Mouse (Mus musculus) leukemia stem cell, adult 10-12 weeks (primary cell): ENCODE results near the gene M6pr. TPM values are rescaled to one million over a fixed set of nuclear protein-coding genes. Genes with fewer than 3 reads are reported as not detected.

Experiments used
- polyA plus RNA-seq: library from polyadenylated mRNA; stranded (reverse); fragments of >175 nt; gene quantifications from 2 replicates; pipeline ENCODE4 v1.2.3, GENCODE M21; 2012; ENCODE audit warnings: low replicate concordance

Gene M6pr
- polyA plus RNA-seq, result 10.9 and 28.1 TPM in 2 replicates

DNA sequence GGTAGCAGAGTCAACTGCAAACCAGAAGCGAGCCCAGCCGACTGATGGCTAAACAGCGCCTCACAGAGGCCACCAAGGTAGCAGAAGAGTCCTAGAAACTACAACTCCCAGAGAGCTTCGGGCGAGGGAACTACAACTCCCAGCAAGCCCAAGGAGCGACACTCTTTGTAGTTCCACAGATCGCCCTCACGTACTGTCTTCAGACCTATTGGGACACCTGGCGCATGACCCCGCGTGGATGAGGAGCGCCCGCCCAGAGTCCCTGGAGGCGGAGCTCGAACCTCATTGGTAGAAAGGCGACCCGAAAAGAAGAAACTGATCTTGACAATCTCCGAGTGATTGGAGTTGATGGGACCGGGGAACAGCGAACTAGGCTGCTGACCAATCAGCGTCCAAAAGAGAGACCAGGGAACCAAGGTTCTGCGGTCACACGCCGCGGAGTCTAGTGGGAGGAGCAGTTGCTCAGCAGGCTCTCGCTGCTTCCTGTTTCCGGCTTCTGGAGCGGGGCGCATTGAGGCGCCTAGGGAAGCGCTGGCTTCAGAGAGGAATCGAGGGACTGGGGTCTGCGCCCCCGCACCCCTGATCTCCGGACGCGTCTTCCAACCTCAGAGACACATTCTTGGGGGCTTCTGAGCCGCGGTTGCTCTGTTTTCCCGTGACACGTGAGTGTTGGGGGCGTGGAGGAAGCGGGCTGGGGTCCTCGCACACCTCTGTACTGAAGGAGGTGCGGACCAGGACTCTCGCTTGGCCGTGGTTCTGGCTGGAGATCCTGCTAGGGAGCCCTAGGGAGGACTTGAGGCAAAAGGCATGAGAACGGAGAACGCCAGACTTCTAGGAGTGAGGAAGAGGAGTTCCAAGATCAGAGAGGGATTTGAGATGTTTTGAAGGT is at the start of gene M6pr:
TSS of gene M6pr (plus strand) at position 216 of the 889 bp plus-strand sequence.

DNA sequence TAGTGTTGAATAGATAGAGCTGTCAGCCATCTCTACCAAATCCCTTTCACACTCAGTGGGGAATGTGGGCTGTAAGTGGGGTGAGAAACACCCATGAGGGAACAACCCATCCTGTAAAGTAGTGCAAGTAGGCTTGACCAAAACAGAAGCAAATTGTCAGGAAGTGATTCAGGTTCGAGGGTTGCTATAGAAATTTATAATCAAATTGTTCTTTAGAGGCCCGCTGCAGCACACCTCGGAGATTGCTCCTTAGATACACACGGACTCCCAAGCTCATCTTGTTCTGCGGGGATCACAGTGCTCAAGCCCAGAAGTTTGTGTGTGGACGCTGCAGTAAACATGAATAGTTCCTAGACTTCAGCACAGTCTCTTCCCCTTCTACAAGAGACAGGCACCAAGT is 25.7 kb upstream of the M6pr start, which contains the start of gene Klrg1:
TSS of gene Klrg1 (minus strand) at position 101 of the 400 bp plus-strand sequence.

DNA sequence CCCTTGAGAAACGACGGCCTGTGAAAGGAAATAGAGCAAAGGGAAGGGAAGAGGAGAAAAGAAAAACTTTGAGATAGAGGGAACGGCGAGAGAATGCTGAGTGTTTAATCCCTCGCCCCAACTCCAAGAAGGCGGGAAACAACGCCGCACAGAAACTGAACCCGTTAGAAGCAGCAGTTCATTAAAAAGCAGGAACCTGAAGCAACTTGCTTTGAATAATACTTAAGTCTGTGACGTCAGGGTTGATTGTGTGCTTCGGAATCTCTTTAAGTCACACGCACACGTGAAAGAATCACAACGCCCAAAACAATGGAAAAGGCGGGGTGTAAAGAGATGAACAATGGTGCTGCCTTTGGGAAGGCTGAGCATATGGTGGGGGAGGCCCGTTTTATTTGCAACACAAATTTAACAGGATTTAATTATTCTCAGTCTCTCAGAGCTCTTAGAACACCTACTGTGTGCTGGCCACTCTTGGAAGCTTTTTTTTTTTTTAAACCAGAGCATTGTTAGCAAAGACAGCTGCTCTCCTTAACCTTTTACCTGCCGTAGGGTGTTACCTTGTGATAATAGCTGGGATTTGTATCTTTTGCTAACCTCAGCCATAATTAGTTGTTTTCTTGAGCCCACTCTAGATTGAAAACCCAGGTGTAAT is 32.0 kb downstream of the M6pr start, which contains the start of gene Phc1:
TSS of gene Phc1 (minus strand) at position 213 of the 652 bp plus-strand sequence.

Other genes starting within 250 kb of the M6pr start
- gene Klrg1, start 25.8 kb upstream of the M6pr start, polyA plus RNA-seq, result not detected in 2 replicates
- 2.6 and 21.4 TPM in 2 replicates for gene Phc1, start 31.8 kb downstream of the M6pr start, polyA plus RNA-seq
- gene Rimklb, start 190.0 kb downstream of the M6pr start, polyA plus RNA-seq, result not detected in 2 replicates
- gene Mfap5, start 197.1 kb downstream of the M6pr start, polyA plus RNA-seq, result not detected in 2 replicates
- 0.18 and 0.67 TPM in 2 replicates for gene Aicda, start 245.1 kb downstream of the M6pr start, polyA plus RNA-seq